Mouse (Mus musculus) lung, postnatal 36 days (tissue): ENCODE measurements around the gene Kcnh8.

Experiments
- DNase-seq: peaks from one replicate; pipeline ENCODE4 v3.0.0; 2022; ENCODE audit warnings: mixed read lengths

The Kcnh8 gene

GRCm38 (mm10) chr17:52829678-52830077 lies 227.2 kb downstream of the Kcnh8 start:
- no peak for DNase-seq

GRCm38 (mm10) chr17:52873195-52873594 lies 270.7 kb downstream of the Kcnh8 start:
- DNase-seq, result no peak

- DNase-seq, result no peak
Measured at GRCm38 (mm10) chr17:52878964-52879363, 276.5 kb downstream of the Kcnh8 start.

GRCm38 (mm10) chr17:52880051-52880450 lies 277.5 kb downstream of the Kcnh8 start:
- peak; percentile 13 for DNase-seq

GRCm38 (mm10) chr17:52885210-52885609 lies 282.7 kb downstream of the Kcnh8 start:
- peak; percentile 25 for DNase-seq

- DNase-seq, result no peak
Measured at GRCm38 (mm10) chr17:52920519-52921106, 318.1 kb downstream of the Kcnh8 start.

GRCm38 (mm10) chr17:52943966-52944365 lies 341.5 kb downstream of the Kcnh8 start:
- no peak for DNase-seq

- peak; percentile 19 for DNase-seq
Measured at GRCm38 (mm10) chr17:52972735-52973134, 370.2 kb downstream of the Kcnh8 start.

GRCm38 (mm10) chr17:52980958-52981357 lies 378.4 kb downstream of the Kcnh8 start:
- DNase-seq, result no peak
